Mouse (Mus musculus): ENCODE data around the gene Fcrlb. TPM values are rescaled to one million over a fixed set of nuclear protein-coding genes. Genes with fewer than 3 reads are reported as not detected.
"Not testable (repeated sequence)": the region's sequence is repeated elsewhere in the genome, so short reads cannot be mapped to it uniquely, and the experiment has no call there.

Gene Fcrlb
- polyA plus RNA-seq (2016; fragmentation: Nextera tagmentation; extraction: Ambion mirVana), result not detected in 2 replicates

DNA sequence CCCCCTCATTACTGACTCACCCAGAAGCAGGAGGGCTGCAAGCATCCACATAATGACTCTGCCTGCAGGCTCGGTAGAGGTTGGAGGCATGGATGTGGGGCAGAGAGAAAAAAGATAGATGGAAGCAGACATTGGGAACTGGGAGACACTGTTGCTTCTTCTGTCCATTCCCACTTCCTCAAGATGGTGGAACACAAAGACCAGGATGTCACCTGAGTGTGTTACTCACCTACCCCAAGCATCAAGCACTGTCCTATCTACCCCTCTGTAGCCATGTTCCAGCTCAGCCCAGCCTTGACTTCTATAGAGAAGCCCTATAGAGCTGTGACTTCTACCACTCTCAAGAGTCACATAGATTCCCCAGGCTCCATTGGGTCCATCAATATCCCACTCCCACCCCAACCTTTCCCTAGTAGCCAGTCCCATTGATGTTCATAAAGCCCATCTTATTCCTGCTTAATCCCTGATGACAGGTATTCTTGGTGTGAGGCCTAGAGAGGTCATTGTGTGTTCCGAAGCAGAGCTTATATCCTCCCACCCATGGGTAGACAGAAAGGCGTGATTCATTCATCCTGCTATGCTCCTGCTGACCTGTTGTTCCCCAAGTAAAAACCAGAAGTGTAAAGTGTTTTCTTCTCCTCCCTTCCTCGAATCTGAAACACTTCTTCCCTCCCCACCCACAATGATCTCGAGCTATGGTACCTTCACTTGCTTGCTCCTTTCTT is at the start of gene Fcrlb:
Gene Fcrlb, minus strand, starts transcription at position 51 of the 725 bp plus-strand sequence.
- Histone ChIP-seq H3K4me1 (replicated peaks) (peaks cover 17% of the 10 kb centered on the region), H3K9ac (no peak within 1 kb of the TSS), H3K9me3 (replicated peaks) (0 out of 2 replicates have a peak, but pooled peaks cover 4% of the 10 kb centered on the region), H3K27me3 (replicated peaks) (peaks cover 56% of the 10 kb centered on the region), H3K27ac (ENCODE audit: poor library complexity, severe bottlenecking) (no peak within 1 kb of the TSS), H3K36me3 (no peaks in the 10 kb centered on the region), H3K4me2 (no peak within 1 kb of the TSS), H3K4me3 (no peak within 1 kb of the TSS)
- no peak for ATAC-seq (ENCODE audit: insufficient number of reproducible peaks, low FRiP score)
- 64% methylated on average over 5 of the region's 5 CpGs for WGBS

DNA sequence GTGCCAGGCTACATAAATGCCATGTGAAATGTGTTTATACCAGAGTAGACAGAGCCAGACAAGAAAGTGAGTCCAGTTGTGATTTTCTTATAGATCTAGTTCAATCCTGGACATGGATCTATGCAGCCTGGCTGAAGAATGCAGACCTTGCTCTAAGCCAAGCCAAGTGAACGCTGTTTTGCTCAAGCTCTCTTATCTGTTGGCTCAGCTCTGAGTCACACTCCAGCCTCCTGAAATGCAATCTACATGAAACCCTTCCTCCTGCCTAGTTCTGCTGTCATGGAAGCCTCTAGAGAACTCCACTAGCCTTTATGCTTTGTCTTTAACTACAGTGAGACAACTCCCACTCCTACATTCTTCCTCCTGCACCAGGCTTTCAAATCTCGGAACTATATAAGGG is 49.6 kb upstream of the Fcrlb start:
- H3K9ac ChIP-seq, result no peak overlapping the region
- H3K27me3 ChIP-seq (replicated peaks), result no peaks in the 10 kb centered on the region
- H3K4me2 ChIP-seq, result no peak overlapping the region
- no peaks in the 10 kb centered on the region for H3K9me3 ChIP-seq (replicated peaks)
- H3K4me3 ChIP-seq, result no peak overlapping the region
- peak overlapping the region; percentile 58 for H3K27ac ChIP-seq (ENCODE audit: poor library complexity, severe bottlenecking)
- H3K4me1 ChIP-seq (replicated peaks), result peaks cover 28% of the 10 kb centered on the region
- 15% methylated on average over 2 of the region's 2 CpGs for WGBS
- ATAC-seq (ENCODE audit: insufficient number of reproducible peaks, low FRiP score), result peak; percentile 51; the same call in 1 of the 2 replicates
- no peaks in the 10 kb centered on the region for H3K36me3 ChIP-seq

DNA sequence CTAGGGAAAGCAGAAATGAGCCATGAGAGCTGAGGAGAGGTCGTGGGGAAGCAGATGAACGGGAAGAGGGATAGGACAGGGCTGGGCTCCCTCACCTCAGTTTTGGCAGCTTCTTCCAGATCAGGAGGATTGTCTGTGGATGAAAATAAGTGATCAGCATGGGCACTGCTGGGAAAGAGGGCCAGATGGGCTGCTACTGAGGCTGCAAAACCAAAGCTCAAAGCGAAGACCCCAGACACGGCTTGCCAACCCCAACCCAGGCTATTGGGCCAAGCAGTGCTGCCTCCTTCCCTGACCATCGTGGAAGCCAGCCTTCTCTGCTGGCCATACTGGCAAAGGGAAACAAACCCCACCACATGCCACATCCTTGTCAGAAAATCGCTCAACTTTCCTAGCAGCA is 48.4 kb upstream of the Fcrlb start:
- no peaks in the 10 kb centered on the region for H3K36me3 ChIP-seq
- H3K4me1 ChIP-seq (replicated peaks), result peaks cover 28% of the 10 kb centered on the region
- H3K4me2 ChIP-seq, result no peak overlapping the region
- no peaks in the 10 kb centered on the region for H3K27me3 ChIP-seq (replicated peaks)
- H3K9ac ChIP-seq, result no peak overlapping the region
- no peak overlapping the region for H3K27ac ChIP-seq (ENCODE audit: poor library complexity, severe bottlenecking)
- no peak for ATAC-seq (ENCODE audit: insufficient number of reproducible peaks, low FRiP score)
- WGBS, result 85% methylated on average over 6 of the region's 6 CpGs
- no peaks in the 10 kb centered on the region for H3K9me3 ChIP-seq (replicated peaks)
- no peak overlapping the region for H3K4me3 ChIP-seq

DNA sequence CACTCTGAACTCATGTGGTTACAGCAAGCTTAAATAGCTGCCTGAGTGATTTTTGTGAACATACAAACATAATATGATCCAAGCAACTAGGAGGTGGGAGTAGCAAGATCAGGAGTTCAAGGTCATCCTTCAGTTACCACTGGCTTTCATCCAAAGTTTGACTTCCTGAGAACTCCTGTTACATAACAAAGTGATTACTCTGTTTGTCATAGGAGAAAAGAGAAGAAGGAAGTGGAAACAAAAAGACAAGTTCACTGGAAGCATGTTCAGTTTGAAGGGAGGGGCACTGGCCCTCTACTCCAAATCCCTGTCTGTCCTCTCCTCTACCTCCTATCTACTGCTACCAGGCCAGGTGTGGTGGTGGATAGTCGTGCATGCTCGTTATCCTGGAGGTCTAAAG is 47.0 kb upstream of the Fcrlb start:
- Histone ChIP-seq H3K27me3 (replicated peaks) (no peaks in the 10 kb centered on the region), H3K4me3 (no peak overlapping the region), H3K4me2 (no peak overlapping the region), H3K9me3 (replicated peaks) (no peaks in the 10 kb centered on the region), H3K9ac (no peak overlapping the region), H3K4me1 (replicated peaks) (peaks cover 28% of the 10 kb centered on the region), H3K36me3 (no peaks in the 10 kb centered on the region), H3K27ac (ENCODE audit: poor library complexity, severe bottlenecking) (peak overlapping the region; percentile 9; the same call in 1 of the 2 replicates)
- 53% methylated on average over 2 of the region's 2 CpGs for WGBS
- no peak for ATAC-seq (ENCODE audit: insufficient number of reproducible peaks, low FRiP score)

DNA sequence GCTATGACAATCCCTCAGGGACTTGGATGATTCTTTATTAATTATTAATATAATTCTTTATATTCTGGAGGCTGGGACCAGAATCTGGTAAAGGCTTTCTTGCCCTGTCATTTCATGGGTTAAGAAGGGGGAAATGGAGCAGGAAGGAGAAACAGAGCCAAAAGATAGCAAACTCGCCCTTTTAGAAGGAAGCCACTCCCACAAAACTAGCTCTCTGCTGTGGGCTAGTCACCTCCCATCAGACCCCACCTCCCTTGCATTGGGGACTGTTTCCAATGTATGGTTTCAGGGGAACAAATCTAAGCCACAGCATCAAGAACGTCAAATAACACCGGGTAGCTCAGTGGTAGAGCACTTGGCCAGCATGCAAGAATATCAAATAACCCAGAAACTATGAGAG is 45.5 kb upstream of the Fcrlb start:
- ATAC-seq (ENCODE audit: insufficient number of reproducible peaks, low FRiP score), result 0 out of 2 replicates have a peak, but pooled peaks have one; percentile 53
- H3K4me3 ChIP-seq, result no peak overlapping the region
- H3K4me2 ChIP-seq, result no peak overlapping the region
- no peak overlapping the region for H3K9ac ChIP-seq
- WGBS, result 48% methylated on average over 3 of the region's 3 CpGs
- no peaks in the 10 kb centered on the region for H3K27me3 ChIP-seq (replicated peaks)
- H3K36me3 ChIP-seq, result no peaks in the 10 kb centered on the region
- no peaks in the 10 kb centered on the region for H3K9me3 ChIP-seq (replicated peaks)
- H3K27ac ChIP-seq (ENCODE audit: poor library complexity, severe bottlenecking), result no peak overlapping the region
- H3K4me1 ChIP-seq (replicated peaks), result peaks cover 23% of the 10 kb centered on the region

DNA sequence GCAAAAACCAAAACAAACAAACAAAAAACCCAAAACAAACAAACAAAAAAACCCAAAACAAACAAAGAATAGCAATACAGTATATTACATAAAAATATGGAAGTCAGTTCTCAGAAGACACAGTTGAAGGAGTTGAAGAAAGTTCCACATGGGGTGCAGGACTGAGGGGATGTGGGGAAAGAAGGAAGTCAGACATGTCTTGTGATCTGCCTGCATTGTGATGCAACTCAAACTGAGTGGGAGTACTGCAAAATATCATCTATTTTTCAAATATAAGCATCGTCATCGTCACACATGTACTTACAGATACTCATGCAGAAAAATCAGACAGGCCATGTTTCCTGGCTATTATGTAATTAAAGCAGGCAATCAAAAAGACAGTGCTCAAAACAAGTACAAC is 40.5 kb upstream of the Fcrlb start:
- H3K9me3 ChIP-seq (replicated peaks), result no peaks in the 10 kb centered on the region
- no peak for ATAC-seq (ENCODE audit: insufficient number of reproducible peaks, low FRiP score)
- WGBS, result 91% methylated on average over 2 of the region's 2 CpGs
- H3K27me3 ChIP-seq (replicated peaks), result no peaks in the 10 kb centered on the region
- no peak overlapping the region for H3K4me3 ChIP-seq
- no peaks in the 10 kb centered on the region for H3K36me3 ChIP-seq
- no peak overlapping the region for H3K4me2 ChIP-seq
- no peak overlapping the region for H3K27ac ChIP-seq (ENCODE audit: poor library complexity, severe bottlenecking)
- no peaks in the 10 kb centered on the region for H3K4me1 ChIP-seq (replicated peaks)
- no peak overlapping the region for H3K9ac ChIP-seq

DNA sequence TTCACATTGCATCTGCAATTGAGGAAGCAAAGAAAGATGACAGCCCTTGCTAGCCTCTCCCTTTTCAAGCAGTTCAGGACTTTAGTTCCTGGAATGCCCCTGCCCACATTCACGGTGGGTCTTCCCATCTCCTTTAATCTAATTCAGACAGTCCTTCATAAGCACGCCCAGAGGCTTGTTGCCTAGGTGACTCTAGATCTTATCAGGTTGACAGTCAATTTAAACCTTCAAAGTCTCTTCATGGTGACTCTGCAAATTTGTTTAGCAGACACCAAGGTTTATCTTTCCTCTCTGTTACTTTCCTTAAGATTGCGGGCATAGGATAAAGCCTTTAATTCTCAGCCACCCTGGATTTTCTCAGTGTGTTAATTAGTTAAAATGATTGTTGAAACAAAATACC is 38.0 kb upstream of the Fcrlb start:
- Histone ChIP-seq H3K4me3 (no peak overlapping the region), H3K27me3 (replicated peaks) (no peaks in the 10 kb centered on the region), H3K4me1 (replicated peaks) (no peaks in the 10 kb centered on the region), H3K4me2 (no peak overlapping the region), H3K27ac (ENCODE audit: poor library complexity, severe bottlenecking) (no peak overlapping the region), H3K9me3 (replicated peaks) (peaks cover 5% of the 10 kb centered on the region; the same call in 1 of the 2 replicates), H3K36me3 (no peaks in the 10 kb centered on the region), H3K9ac (no peak overlapping the region)
- ATAC-seq (ENCODE audit: insufficient number of reproducible peaks, low FRiP score), result no peak
- WGBS, result 37% methylated on average over 3 of the region's 3 CpGs

DNA sequence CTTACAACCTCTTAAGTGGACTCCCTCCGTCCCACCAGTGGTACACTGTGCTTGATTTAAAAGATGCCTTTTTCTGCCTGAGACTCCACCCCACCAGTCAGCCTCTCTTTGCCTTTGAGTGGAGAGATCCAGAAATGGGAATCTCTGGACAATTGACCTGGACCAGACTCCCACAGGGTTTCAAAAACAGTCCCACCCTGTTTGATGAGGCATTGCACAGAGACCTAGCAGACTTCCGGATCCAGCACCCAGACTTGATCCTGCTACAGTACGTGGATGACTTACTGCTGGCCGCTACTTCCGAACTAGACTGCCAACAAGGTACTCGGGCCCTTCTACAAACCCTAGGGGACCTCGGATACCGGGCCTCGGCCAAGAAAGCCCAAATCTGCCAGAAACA is 32.2 kb upstream of the Fcrlb start:
- H3K9me3 ChIP-seq (replicated peaks), result peaks cover 35% of the 10 kb centered on the region
- not testable (repeated sequence) for H3K4me3 ChIP-seq; H3K36me3 ChIP-seq; H3K27ac ChIP-seq (ENCODE audit: poor library complexity, severe bottlenecking); H3K9ac ChIP-seq; H3K4me1 ChIP-seq (replicated peaks); ATAC-seq (ENCODE audit: insufficient number of reproducible peaks, low FRiP score); H3K27me3 ChIP-seq (replicated peaks); H3K4me2 ChIP-seq
- 92% methylated on average over 9 of the region's 9 CpGs for WGBS

DNA sequence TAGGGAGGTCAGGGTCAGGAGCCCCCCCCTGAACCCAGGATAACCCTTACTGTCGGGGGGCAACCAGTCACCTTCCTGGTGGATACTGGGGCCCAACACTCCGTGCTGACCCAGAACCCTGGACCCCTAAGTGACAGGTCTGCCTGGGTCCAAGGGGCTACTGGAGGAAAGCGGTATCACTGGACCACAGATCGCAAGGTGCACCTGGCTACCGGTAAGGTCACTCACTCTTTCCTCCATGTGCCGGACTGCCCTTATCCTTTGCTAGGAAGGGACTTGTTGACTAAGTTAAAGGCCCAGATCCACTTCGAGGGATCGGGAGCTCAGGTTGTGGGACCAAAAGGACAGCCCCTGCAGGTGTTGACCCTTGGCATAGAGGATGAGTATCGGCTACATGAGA is 31.4 kb upstream of the Fcrlb start:
- not testable (repeated sequence) for H3K4me3 ChIP-seq; H3K9ac ChIP-seq; H3K27ac ChIP-seq (ENCODE audit: poor library complexity, severe bottlenecking); H3K36me3 ChIP-seq; ATAC-seq (ENCODE audit: insufficient number of reproducible peaks, low FRiP score); H3K4me1 ChIP-seq (replicated peaks); H3K27me3 ChIP-seq (replicated peaks); H3K4me2 ChIP-seq
- 91% methylated on average over 9 of the region's 9 CpGs for WGBS
- H3K9me3 ChIP-seq (replicated peaks), result peaks cover 35% of the 10 kb centered on the region

DNA sequence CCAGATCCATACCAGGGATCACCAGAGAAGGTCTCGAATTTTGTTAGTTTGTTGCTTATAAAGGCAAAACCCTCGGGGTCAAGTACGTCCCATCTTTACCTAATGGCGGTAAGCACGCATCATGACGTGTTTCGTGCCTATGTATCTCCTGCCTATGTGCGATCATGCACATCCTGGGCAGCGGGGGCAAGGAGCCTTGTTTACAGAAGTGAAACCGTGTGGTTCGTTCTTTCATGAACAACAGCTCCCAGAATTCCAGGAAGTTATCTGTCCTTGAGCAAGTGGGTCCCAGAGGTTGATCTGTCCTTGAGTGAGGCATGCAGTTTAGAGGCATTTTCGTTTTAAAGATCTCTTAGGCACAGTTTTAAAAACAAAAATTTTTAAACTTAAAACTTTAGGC is 26.5 kb upstream of the Fcrlb start:
- H3K36me3 ChIP-seq, result no peaks in the 10 kb centered on the region
- no peaks in the 10 kb centered on the region for H3K27me3 ChIP-seq (replicated peaks)
- H3K4me2 ChIP-seq, result no peak overlapping the region
- no peak overlapping the region for H3K27ac ChIP-seq (ENCODE audit: poor library complexity, severe bottlenecking)
- no peak overlapping the region for H3K9ac ChIP-seq
- no peak for ATAC-seq (ENCODE audit: insufficient number of reproducible peaks, low FRiP score)
- WGBS, result 84% methylated on average over 12 of the region's 12 CpGs
- H3K4me3 ChIP-seq, result no peak overlapping the region
- peaks cover 32% of the 10 kb centered on the region for H3K9me3 ChIP-seq (replicated peaks)
- H3K4me1 ChIP-seq (replicated peaks), result no peaks in the 10 kb centered on the region

DNA sequence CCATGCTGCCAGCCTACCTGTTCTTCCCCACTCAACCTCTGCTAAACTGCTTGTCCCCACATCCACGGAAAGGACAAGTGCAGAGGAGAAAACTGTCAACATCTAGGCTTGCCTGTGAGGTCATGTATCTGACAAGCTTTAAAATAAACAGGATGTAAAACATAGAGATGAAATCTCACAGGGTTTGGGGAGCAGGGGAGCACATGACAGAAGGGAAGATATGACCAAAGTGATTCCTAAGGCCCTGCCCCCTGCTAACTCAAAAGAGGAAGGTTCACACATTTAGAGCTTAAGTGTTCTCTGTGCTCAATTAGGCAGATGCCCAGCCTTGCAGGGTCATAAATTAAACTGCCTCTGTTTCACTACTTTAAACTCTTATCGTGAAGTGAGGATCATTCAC is 21.6 kb upstream of the Fcrlb start:
- Histone ChIP-seq H3K9me3 (replicated peaks) (0 out of 2 replicates have a peak, but pooled peaks cover 5% of the 10 kb centered on the region), H3K9ac (no peak overlapping the region), H3K4me3 (no peak overlapping the region), H3K36me3 (no peaks in the 10 kb centered on the region), H3K27me3 (replicated peaks) (no peaks in the 10 kb centered on the region), H3K27ac (ENCODE audit: poor library complexity, severe bottlenecking) (no peak overlapping the region), H3K4me2 (no peak overlapping the region), H3K4me1 (replicated peaks) (no peaks in the 10 kb centered on the region)
- ATAC-seq (ENCODE audit: insufficient number of reproducible peaks, low FRiP score), result no peak
- 63% methylated on average over 2 of the region's 2 CpGs for WGBS

DNA sequence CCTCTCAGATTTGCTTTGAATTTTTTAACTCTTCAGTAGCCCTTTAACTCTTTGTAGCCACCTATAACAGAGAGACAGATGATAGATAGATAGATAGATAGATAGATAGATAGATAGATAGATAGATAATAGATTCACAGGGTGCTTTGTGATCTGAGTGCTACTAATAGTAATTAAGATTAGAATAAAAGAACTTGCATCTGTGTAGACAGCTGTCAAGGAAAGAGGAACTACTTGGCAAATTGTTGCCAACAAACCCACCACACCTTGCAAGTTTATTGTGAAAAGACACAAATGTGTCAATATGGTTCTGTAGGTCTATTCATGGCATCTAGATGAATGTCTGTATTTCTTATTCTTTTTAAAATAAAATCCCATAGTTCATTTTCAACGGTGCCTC is 21.2 kb upstream of the Fcrlb start:
- no peaks in the 10 kb centered on the region for H3K4me1 ChIP-seq (replicated peaks)
- no peak overlapping the region for H3K27ac ChIP-seq (ENCODE audit: poor library complexity, severe bottlenecking)
- no peaks in the 10 kb centered on the region for H3K27me3 ChIP-seq (replicated peaks)
- H3K4me2 ChIP-seq, result no peak overlapping the region
- 85% methylated on average over 1 of the region's 1 CpGs for WGBS
- no peak for ATAC-seq (ENCODE audit: insufficient number of reproducible peaks, low FRiP score)
- H3K9me3 ChIP-seq (replicated peaks), result 0 out of 2 replicates have a peak, but pooled peaks cover 5% of the 10 kb centered on the region
- H3K9ac ChIP-seq, result no peak overlapping the region
- H3K4me3 ChIP-seq, result no peak overlapping the region
- H3K36me3 ChIP-seq, result no peaks in the 10 kb centered on the region
